Mouse (Mus musculus): ENCODE results near the gene Cep131. TPM values are rescaled to one million over a fixed set of nuclear protein-coding genes. Genes with fewer than 3 reads are reported as not detected.

Cep131 gene
- polyA plus RNA-seq, 1 experiment from 2014 or later: 36.8 TPM

GRCm38 (mm10) chr11:120070286-120070930, 16.2 kb downstream of the Cep131 start:
- no peaks in the 10 kb centered on the region for H3K27me3 ChIP-seq
- no peak for TF ChIP-seq CTCF (IDR thresholded peaks at IDR 0.05)
- no peak for DNase-seq (ENCODE audit: low read depth, low spot score)
- no peak for ATAC-seq
- POLR2A ChIA-PET: no interaction called here
- in situ Hi-C loops (cut with MboI; ENCODE audit: low pct_unique_long_range_greater_than_20kb): no loop called here
- CTCF ChIA-PET: no interaction called here

GRCm38 (mm10) chr11:120069261-120069660, 17.4 kb downstream of the Cep131 start:
- CTCF ChIA-PET: no interaction called here
- in situ Hi-C loops (cut with MboI; ENCODE audit: low pct_unique_long_range_greater_than_20kb): no loop called here
- DNase-seq (ENCODE audit: low read depth, low spot score) (no peak), ATAC-seq (no peak)
- POLR2A ChIA-PET: no interaction called here
- TF ChIP-seq CTCF (IDR thresholded peaks at IDR 0.05): no peak
- no peaks in the 10 kb centered on the region for H3K27me3 ChIP-seq

DNA sequence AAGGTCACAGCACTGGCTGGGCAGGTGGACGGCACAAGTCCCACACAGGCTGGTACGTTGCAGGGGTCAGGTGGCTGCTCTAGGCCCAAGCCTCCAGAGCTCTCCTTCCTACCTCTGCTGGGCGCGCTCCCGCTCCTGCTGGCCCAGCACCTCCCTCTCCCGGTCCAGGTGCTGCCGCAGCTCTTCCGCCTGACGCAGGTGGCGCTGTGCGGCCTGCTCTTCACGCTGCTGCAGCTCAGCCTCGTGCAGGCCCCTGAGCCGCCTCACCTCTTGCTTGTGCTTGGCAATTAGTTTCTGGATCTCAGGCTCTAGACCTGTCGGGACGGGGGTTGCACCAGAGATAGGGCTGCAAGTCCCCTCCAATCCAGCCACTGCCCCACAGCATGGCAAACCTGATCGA, 18.8 kb downstream of the Cep131 start:
- H3K27me3 ChIP-seq: no peaks in the 10 kb centered on the region
- ATAC-seq (no peak), DNase-seq (ENCODE audit: low read depth, low spot score) (no peak)
- in situ Hi-C loops (cut with MboI; ENCODE audit: low pct_unique_long_range_greater_than_20kb): no loop called here
- POLR2A ChIA-PET: interaction anchor here (0.5 kb wide), 1 partner anchor 140 kb away, joined by 5 read pairs; no protein-coding TSS in a partner anchor
- CTCF ChIA-PET: no interaction called here
- no peak for TF ChIP-seq CTCF (IDR thresholded peaks at IDR 0.05)

DNA sequence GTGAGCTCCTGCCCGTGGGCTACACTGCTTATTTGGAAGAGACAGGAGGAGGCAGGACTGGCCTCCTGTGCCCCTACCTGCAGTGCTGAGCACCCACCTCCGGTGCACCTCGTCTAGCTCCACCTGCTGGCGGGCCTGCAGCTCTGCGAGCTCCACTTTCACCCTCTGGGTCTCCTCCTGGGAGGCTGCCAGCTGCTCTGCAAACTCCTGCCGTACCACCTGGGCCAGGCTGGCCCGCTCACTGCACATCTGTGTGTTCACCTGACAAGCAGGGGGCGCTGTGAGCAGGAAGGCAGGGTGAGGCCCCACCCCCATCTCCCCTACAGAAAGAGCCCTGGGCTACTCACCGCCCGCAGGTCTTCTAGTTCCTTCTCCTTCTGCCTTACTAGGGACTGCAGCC, 21.3 kb downstream of the Cep131 start:
- CTCF ChIA-PET: interaction anchor here (0.6 to 1.7 kb wide), 11 partner anchors 9 to 55 kb away, joined by 3 to 13 read pairs (median 3); partner anchors contain the start of genes Ndufaf8 and Tepsin
- POLR2A ChIA-PET: interaction anchor here (0.6 kb wide), 1 partner anchor 1654 kb away, joined by 3 read pairs; no protein-coding TSS in a partner anchor
- ATAC-seq (no peak), DNase-seq (ENCODE audit: low read depth, low spot score) (no peak)
- TF ChIP-seq CTCF (IDR thresholded peaks at IDR 0.05): no peak
- in situ Hi-C loops (cut with MboI; ENCODE audit: low pct_unique_long_range_greater_than_20kb): no loop called here
- no peaks in the 10 kb centered on the region for H3K27me3 ChIP-seq

GRCm38 (mm10) chr11:120064668-120065040, 22.0 kb downstream of the Cep131 start:
- in situ Hi-C loops (cut with MboI; ENCODE audit: low pct_unique_long_range_greater_than_20kb): loop anchor here (5.0 kb wide), 1 partner anchor 37 kb away; no protein-coding TSS in a partner anchor
- POLR2A ChIA-PET: no interaction called here
- no peak for TF ChIP-seq CTCF (IDR thresholded peaks at IDR 0.05)
- ATAC-seq: no peak
- DNase-seq (ENCODE audit: low read depth, low spot score): no peak
- CTCF ChIA-PET: interaction anchor here (0.6 to 1.7 kb wide), 10 partner anchors 10 to 42 kb away, joined by 3 to 13 read pairs (median 4); partner anchors contain the start of genes Ndufaf8 and Tepsin
- H3K27me3 ChIP-seq: no peaks in the 10 kb centered on the region

- no peak for TF ChIP-seq CTCF (IDR thresholded peaks at IDR 0.05)
- in situ Hi-C loops (cut with MboI; ENCODE audit: low pct_unique_long_range_greater_than_20kb): loop anchor here (5.0 kb wide), 1 partner anchor 37 kb away; no protein-coding TSS in a partner anchor
- ATAC-seq: no peak
Observed at GRCm38 (mm10) chr11:120064006-120064667, 22.5 kb downstream of the Cep131 start.

DNA sequence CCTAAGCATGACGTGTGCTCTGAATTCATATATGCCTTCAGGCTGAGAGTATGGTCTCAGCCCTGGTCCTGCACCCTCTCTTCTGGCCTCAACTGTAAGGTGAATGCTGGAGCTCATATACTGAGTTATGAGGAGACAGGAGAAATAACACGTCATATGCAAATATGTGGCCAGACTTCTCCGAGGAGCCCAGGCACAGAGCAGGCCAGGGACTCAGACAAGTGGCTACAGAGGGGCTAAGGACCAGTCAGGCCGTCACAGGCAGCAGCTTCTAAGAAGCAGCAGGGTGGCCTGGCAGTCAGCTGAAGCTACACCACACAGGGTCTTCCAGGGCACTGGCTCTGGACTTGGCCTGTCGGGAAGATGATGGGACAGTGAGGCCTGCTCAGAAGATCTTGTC, 23.3 kb downstream of the Cep131 start:
- H3K27me3 ChIP-seq: no peaks in the 10 kb centered on the region
- TF ChIP-seq CTCF (IDR thresholded peaks at IDR 0.05): no peak
- in situ Hi-C loops (cut with MboI; ENCODE audit: low pct_unique_long_range_greater_than_20kb): loop anchor here (5.0 kb wide), 1 partner anchor 36 kb away; no protein-coding TSS in a partner anchor
- ATAC-seq (no peak), DNase-seq (ENCODE audit: low read depth, low spot score) (no peak)
- ChIA-PET CTCF (no interaction called here), POLR2A (no interaction called here)

More at GRCm38 (mm10) chr11:120064006-120064667, 22.5 kb downstream of the Cep131 start:
- ChIA-PET POLR2A (no interaction called here), CTCF (interaction anchor here (1.5 kb wide), 1 partner anchor 41 kb away, joined by 3 read pairs; no protein-coding TSS in a partner anchor)
- no peak for DNase-seq (ENCODE audit: low read depth, low spot score)
- no peaks in the 10 kb centered on the region for H3K27me3 ChIP-seq

DNA sequence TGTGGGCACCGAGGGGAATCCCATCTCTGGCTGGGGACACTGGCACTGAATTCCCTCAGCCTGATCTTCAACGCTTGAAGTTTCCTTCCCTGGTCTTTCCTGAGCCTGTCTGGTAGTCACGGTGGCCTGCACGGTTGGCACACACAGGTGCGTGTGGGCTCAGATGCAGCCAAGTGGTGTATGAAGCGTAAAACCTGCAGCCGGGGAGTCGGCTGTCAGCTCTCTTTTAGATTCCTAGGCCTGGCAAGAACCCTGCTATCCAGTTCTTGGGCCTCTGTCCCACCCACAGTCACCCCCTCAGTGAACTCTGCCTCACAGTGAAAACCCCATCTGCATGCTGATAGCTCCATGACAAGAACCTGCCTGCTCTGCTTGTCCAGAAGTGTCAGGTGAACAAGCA, 26.0 kb downstream of the Cep131 start:
- H3K27me3 ChIP-seq: no peaks in the 10 kb centered on the region
- ChIA-PET CTCF (no interaction called here), POLR2A (no interaction called here)
- TF ChIP-seq CTCF (IDR thresholded peaks at IDR 0.05): no peak
- ATAC-seq: no peak
- no peak for DNase-seq (ENCODE audit: low read depth, low spot score)
- in situ Hi-C loops (cut with MboI; ENCODE audit: low pct_unique_long_range_greater_than_20kb): loop anchor here (5.0 kb wide), 1 partner anchor 33 kb away; no protein-coding TSS in a partner anchor

- ATAC-seq: no peak
- POLR2A ChIA-PET: interaction anchor here (0.6 kb wide), 1 partner anchor 41 kb away, joined by 4 read pairs; no protein-coding TSS in a partner anchor
Observed at GRCm38 (mm10) chr11:120055953-120056732, 30.5 kb downstream of the Cep131 start.

GRCm38 (mm10) chr11:120053846-120054245, 32.8 kb downstream of the Cep131 start:
- ATAC-seq: no peak
- CTCF ChIA-PET: no interaction called here
- POLR2A ChIA-PET: interaction anchor here (1.1 kb wide), 1 partner anchor 15 kb away, joined by 3 read pairs; no protein-coding TSS in a partner anchor

More at GRCm38 (mm10) chr11:120055953-120056732, 30.5 kb downstream of the Cep131 start:
- no peak for DNase-seq (ENCODE audit: low read depth, low spot score)
- CTCF ChIA-PET: no interaction called here
- in situ Hi-C loops (cut with MboI; ENCODE audit: low pct_unique_long_range_greater_than_20kb): no loop called here
- H3K27me3 ChIP-seq: no peaks in the 10 kb centered on the region
- no peak for TF ChIP-seq CTCF (IDR thresholded peaks at IDR 0.05)

More at GRCm38 (mm10) chr11:120053846-120054245, 32.8 kb downstream of the Cep131 start:
- H3K27me3 ChIP-seq: no peaks in the 10 kb centered on the region
- TF ChIP-seq CTCF (IDR thresholded peaks at IDR 0.05): no peak
- in situ Hi-C loops (cut with MboI; ENCODE audit: low pct_unique_long_range_greater_than_20kb): no loop called here
- DNase-seq (ENCODE audit: low read depth, low spot score): no peak

Data from Patski (cell line).